Mouse (Mus musculus): ENCODE data around the gene Hdgfl2. TPM values are rescaled to one million over a fixed set of nuclear protein-coding genes. Genes with fewer than 3 reads are reported as not detected.
"Not testable (repeated sequence)": the region's sequence is repeated elsewhere in the genome, so short reads cannot be mapped to it uniquely, and the experiment has no call there.

Hdgfl2 gene
- polyA plus RNA-seq, 1 experiment from 2014 or later, result 134 TPM

GRCm38 (mm10) chr17:56036901-56037287 is 42.5 kb upstream of the Hdgfl2 start:
- H3K4me2 ChIP-seq, result peak overlapping the region; percentile 66
- H3K9ac ChIP-seq (replicated peaks), result peak overlapping the region; percentile 36; the same call in 1 of the 2 replicates
- no peaks in the 10 kb centered on the region for H3K27me3 ChIP-seq (replicated peaks)
- peak overlapping the region; percentile 67 for H3K27ac ChIP-seq (replicated peaks)
- peak; percentile 36 for ATAC-seq (ENCODE audit: low FRiP score)
- WGBS, result 40% methylated on average over 13 of the region's 13 CpGs
- peaks cover 48% of the 10 kb centered on the region for H3K4me1 ChIP-seq
- H3K4me3 ChIP-seq (replicated peaks), result peak overlapping the region; percentile 80
- H3K9me3 ChIP-seq (replicated peaks), result no peaks in the 10 kb centered on the region
- peaks cover 16% of the 10 kb centered on the region for H3K36me3 ChIP-seq

GRCm38 (mm10) chr17:56038583-56039261 is 40.7 kb upstream of the Hdgfl2 start:
- WGBS, result 88% methylated on average over 8 of the region's 8 CpGs
- Histone ChIP-seq H3K27ac (replicated peaks) (no peak overlapping the region), H3K27me3 (replicated peaks) (no peaks in the 10 kb centered on the region), H3K4me2 (no peak overlapping the region), H3K9ac (replicated peaks) (no peak overlapping the region), H3K4me3 (replicated peaks) (no peak overlapping the region), H3K9me3 (replicated peaks) (no peaks in the 10 kb centered on the region), H3K4me1 (peaks cover 35% of the 10 kb centered on the region), H3K36me3 (peaks cover 12% of the 10 kb centered on the region)
- ATAC-seq (ENCODE audit: low FRiP score), result no peak

- Histone ChIP-seq H3K9me3 (replicated peaks) (no peaks in the 10 kb centered on the region), H3K4me2 (peak overlapping the region; percentile 91), H3K27me3 (replicated peaks) (no peaks in the 10 kb centered on the region), H3K4me3 (replicated peaks) (peak overlapping the region; percentile 70; the same call in 1 of the 2 replicates), H3K9ac (replicated peaks) (no peak overlapping the region; the same call in 1 of the 2 replicates), H3K27ac (replicated peaks) (peak overlapping the region; percentile 82; the same call in 1 of the 2 replicates), H3K36me3 (peaks cover 6% of the 10 kb centered on the region), H3K4me1 (peaks cover 29% of the 10 kb centered on the region)
- no peak for ATAC-seq (ENCODE audit: low FRiP score)
- WGBS, result 87% methylated on average over 4 of the region's 4 CpGs
These were observed 40.1 kb upstream of the Hdgfl2 start for GRCm38 (mm10) chr17:56039345-56039744.

DNA sequence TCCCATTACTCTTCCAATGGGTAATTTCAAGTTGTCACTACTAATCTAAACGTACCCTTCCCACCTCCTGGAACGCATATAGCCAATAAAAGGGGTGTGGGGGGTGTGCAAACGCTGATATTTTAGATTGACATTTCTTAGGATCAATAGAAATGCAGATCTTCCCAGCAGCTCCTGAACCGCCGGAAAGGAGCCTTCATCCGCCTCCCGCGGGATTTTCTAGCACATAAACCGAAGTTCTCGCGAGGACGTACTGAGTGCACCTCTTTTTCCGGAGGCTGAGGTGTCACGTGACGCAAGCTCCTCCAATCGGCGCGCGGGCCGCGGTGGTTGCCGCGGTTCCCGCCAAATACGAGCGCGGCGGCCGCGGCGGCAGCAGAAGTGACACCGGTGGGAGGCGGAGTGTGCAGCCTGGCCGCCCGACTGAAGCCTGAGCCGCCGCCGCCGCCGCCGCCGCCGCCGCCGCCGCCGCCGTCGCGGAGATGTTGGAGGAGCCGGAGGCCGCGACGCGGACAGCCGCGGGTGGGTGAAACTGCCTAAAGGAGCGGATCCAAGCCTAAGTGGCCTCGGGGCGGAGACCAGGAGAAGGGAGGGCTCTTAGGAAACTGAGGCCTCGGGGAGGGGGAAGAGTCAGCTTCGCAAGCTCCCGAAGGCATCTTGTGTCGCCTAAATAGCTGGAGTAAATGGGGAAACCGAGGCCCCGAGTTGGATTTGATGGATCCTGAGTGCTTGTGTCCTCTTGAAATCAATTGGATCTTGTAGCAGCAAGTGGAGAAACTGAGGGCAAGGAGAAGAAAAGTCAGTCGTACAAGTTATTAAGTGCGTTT is 39.2 kb upstream of the Hdgfl2 start, which contains the start of gene Chaf1a:
Gene Chaf1a (plus strand): TSS at position 410 of the 827 bp plus-strand sequence.
- Histone ChIP-seq H3K4me3 (replicated peaks) (peak within 1 kb of the TSS; percentile 70), H3K27me3 (replicated peaks) (no peaks in the 10 kb centered on the region), H3K4me2 (peak within 1 kb of the TSS; percentile 91), H3K4me1 (peaks cover 20% of the 10 kb centered on the region), H3K36me3 (no peaks in the 10 kb centered on the region), H3K9me3 (replicated peaks) (no peaks in the 10 kb centered on the region), H3K9ac (replicated peaks) (peak within 1 kb of the TSS; percentile 63), H3K27ac (replicated peaks) (peak within 1 kb of the TSS; percentile 82)
- WGBS, result under 1% methylated on average over 68 of the region's 68 CpGs
- ATAC-seq (ENCODE audit: low FRiP score), result peak; percentile 81

- whole genome bisulfite sequencing, result 2% methylated on average over 12 of the region's 12 CpGs
These were observed 38.6 kb upstream of the Hdgfl2 start for GRCm38 (mm10) chr17:56040857-56041163.

GRCm38 (mm10) chr17:56051369-56051768 is 28.1 kb upstream of the Hdgfl2 start:
- H3K36me3 ChIP-seq, result no peaks in the 10 kb centered on the region; the same call in 1 of the 2 replicates
- WGBS, result 95% methylated on average over 5 of the region's 5 CpGs

More at GRCm38 (mm10) chr17:56040857-56041163, 38.6 kb upstream of the Hdgfl2 start:
- Histone ChIP-seq H3K9ac (replicated peaks) (peak overlapping the region; percentile 63), H3K4me3 (replicated peaks) (peak overlapping the region; percentile 70), H3K4me2 (peak overlapping the region; percentile 91), H3K27me3 (replicated peaks) (no peaks in the 10 kb centered on the region), H3K4me1 (peaks cover 15% of the 10 kb centered on the region), H3K27ac (replicated peaks) (no peak overlapping the region), H3K36me3 (no peaks in the 10 kb centered on the region), H3K9me3 (replicated peaks) (no peaks in the 10 kb centered on the region)
- ATAC-seq (ENCODE audit: low FRiP score), result no peak

DNA sequence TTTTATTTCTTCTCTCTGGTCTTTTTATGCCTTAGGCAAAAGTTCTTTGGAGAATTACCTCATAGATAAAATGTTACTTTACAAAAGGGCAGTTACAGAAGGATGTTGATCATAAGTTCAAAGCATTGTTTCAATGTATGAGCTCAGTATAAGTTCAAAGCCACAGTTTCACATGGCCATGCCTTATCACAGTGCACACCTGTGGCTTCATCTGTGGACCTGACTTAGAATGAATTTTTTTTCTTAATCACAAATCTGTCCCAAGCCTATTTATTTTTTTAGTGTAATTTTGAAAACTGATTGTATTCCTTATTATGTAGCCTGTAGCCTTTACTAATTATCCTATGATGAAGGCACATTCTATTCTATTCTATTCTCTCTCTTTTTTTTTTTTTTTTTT is 24.5 kb upstream of the Hdgfl2 start:
- Histone ChIP-seq H3K27me3 (replicated peaks) (no peaks in the 10 kb centered on the region), H3K4me1 (no peaks in the 10 kb centered on the region), H3K9me3 (replicated peaks) (no peaks in the 10 kb centered on the region), H3K27ac (replicated peaks) (no peak overlapping the region), H3K9ac (replicated peaks) (no peak overlapping the region), H3K36me3 (no peaks in the 10 kb centered on the region; the same call in 1 of the 2 replicates), H3K4me3 (replicated peaks) (no peak overlapping the region), H3K4me2 (no peak overlapping the region)
- ATAC-seq (ENCODE audit: low FRiP score), result no peak

More at GRCm38 (mm10) chr17:56051369-56051768, 28.1 kb upstream of the Hdgfl2 start:
- Histone ChIP-seq H3K27me3 (replicated peaks) (no peaks in the 10 kb centered on the region), H3K9ac (replicated peaks) (no peak overlapping the region), H3K4me1 (no peaks in the 10 kb centered on the region), H3K27ac (replicated peaks) (no peak overlapping the region), H3K4me2 (no peak overlapping the region), H3K9me3 (replicated peaks) (no peaks in the 10 kb centered on the region), H3K4me3 (replicated peaks) (no peak overlapping the region)
- no peak for ATAC-seq (ENCODE audit: low FRiP score)

DNA sequence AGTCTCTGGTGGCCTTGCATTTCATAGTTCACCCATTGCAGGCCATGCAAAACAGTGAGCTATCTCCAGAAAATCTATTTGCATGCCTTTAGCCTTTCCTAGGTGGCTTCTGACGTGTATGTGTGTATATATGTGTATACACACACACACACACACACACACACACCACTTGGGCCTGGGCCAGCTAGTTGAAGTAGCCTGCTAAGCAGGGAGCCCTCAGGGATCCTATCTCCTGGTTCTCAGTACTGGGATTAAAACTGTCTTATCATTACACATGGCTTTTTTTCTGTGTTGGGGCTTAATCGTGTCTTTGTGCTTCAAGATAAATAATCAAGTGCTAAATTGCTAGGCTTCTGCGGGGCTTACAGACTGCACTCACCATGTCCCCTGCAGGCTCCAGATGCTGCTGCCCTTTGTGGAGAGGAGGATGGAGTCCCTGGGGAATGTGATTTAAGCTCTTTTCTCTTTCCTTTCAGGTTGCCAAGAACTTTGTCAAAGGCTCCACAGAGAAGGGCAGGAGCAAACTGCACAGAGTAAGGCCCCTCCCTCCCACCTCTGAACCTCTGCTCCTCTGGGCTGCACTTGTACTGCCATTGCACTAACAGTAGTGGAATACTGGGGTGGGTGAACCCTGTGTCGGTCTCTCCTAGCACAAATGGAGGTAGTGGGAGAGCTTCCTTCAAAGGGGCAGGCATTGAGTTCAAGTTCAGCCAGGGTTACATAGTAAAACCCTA is 23.3 kb upstream of the Hdgfl2 start:
- no peak overlapping the region for H3K4me2 ChIP-seq
- H3K27me3 ChIP-seq (replicated peaks), result no peaks in the 10 kb centered on the region
- H3K9ac ChIP-seq (replicated peaks), result no peak overlapping the region
- peaks cover 5% of the 10 kb centered on the region; the same call in 1 of the 2 replicates for H3K36me3 ChIP-seq
- 63% methylated on average over 4 of the region's 4 CpGs for WGBS
- H3K27ac ChIP-seq (replicated peaks), result no peak overlapping the region
- H3K4me3 ChIP-seq (replicated peaks), result no peak overlapping the region
- ATAC-seq (ENCODE audit: low FRiP score), result no peak
- no peaks in the 10 kb centered on the region for H3K4me1 ChIP-seq
- H3K9me3 ChIP-seq (replicated peaks), result no peaks in the 10 kb centered on the region

DNA sequence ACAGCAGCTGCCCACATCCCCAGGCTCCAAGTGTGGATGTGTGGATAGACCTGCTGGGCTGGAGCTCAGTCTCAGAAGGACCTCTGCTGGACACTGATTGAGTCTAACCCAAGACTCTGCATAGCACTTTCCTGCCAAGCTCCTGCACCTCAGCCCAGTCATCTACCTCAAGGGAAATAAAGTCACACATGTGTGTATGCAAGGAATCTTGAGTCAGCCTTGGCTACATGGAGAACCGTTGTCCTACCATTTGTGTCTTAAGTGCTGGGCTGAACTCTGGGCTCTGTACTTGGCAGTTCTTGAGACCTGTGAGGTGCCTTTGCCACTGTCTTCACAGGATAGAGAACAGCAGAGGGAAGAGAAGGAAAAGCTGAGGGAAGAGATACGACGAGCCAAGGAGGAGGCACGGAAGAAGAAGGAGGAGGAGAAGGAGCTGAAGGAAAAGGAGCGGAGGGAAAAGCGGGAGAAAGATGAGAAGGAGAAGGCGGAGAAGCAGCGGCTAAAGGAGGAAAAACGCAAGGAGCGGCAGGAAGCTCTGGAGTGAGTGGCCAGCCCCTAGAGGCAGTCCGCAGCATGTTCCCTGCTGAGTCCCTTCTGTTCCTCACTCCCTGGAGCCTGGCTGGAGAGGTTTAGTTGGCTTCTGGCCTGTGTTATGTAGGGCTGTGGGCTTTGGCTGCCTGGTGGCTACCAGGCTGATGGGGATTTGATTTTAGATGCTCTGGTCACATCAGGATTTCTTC is 21.9 kb upstream of the Hdgfl2 start:
- Histone ChIP-seq H3K9me3 (replicated peaks) (no peaks in the 10 kb centered on the region), H3K9ac (replicated peaks) (no peak overlapping the region), H3K27me3 (replicated peaks) (no peaks in the 10 kb centered on the region), H3K4me3 (replicated peaks) (no peak overlapping the region), H3K4me1 (no peaks in the 10 kb centered on the region), H3K4me2 (no peak overlapping the region), H3K27ac (replicated peaks) (0 out of 2 replicates have a peak overlapping the region, but pooled peaks have one; percentile 5), H3K36me3 (peaks cover 11% of the 10 kb centered on the region; the same call in 1 of the 2 replicates)
- ATAC-seq (ENCODE audit: low FRiP score), result no peak
- WGBS, result 86% methylated on average over 11 of the region's 11 CpGs

DNA sequence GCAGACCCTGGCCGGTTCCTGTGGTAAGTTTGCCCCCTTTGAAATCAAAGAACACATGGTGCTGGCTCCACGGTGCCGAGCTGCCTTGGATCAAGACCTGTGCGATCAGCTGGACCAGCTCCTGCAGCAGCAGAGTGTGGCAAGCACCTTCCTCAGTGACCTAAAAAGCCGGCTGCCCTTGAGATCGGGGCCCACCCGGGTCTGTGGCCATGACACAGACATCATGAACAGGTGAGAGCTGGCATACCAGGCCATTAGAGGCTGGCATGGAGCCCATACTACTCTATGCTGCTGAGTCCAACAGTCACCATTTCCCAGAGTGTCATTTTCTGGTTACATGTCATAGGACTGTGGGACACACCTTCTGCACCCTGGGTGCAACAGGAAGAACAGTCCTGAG is 17.4 kb upstream of the Hdgfl2 start:
- H3K4me1 ChIP-seq, result no peaks in the 10 kb centered on the region
- ATAC-seq (ENCODE audit: low FRiP score), result no peak
- no peaks in the 10 kb centered on the region for H3K27me3 ChIP-seq (replicated peaks)
- peaks cover 47% of the 10 kb centered on the region for H3K36me3 ChIP-seq
- H3K9ac ChIP-seq (replicated peaks), result no peak overlapping the region
- no peak overlapping the region for H3K4me2 ChIP-seq
- no peak overlapping the region for H3K27ac ChIP-seq (replicated peaks)
- 96% methylated on average over 7 of the region's 7 CpGs for WGBS
- H3K9me3 ChIP-seq (replicated peaks), result no peaks in the 10 kb centered on the region
- H3K4me3 ChIP-seq (replicated peaks), result no peak overlapping the region

DNA sequence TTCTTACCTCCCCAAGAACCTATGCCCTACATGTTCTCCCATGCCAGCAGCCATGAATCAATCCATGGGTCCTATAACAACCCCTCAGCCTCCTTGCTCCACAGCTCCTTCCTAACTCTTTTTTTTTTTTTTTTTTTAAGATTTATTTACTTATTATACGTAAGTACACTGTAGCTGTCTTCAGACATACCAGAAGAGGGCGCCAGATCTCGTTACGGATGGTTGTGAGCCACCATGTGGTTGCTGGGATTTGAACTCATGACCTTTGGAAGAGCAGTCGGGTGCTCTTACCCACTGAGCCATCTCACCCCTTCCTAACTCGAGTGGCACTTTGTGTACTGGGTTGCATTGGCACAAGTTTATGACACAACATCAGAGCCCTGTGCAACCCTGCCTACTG is 13.7 kb upstream of the Hdgfl2 start:
- H3K4me1 ChIP-seq; H3K4me2 ChIP-seq; H3K9me3 ChIP-seq (replicated peaks); H3K4me3 ChIP-seq (replicated peaks); H3K9ac ChIP-seq (replicated peaks); H3K27ac ChIP-seq (replicated peaks); H3K27me3 ChIP-seq (replicated peaks); ATAC-seq (ENCODE audit: low FRiP score): not testable (repeated sequence)
- peaks cover 79% of the 10 kb centered on the region for H3K36me3 ChIP-seq
- 80% methylated on average over 6 of the region's 6 CpGs for WGBS

All from neural tube, embryonic 15.5 days (tissue).